Mouse (Mus musculus) neural tube, embryonic 10.5 days (tissue): ENCODE data around the gene Ubtd2.

Source experiments
- DNase-seq: peaks from one replicate; pipeline ENCODE4 v3.0.0-alpha.2; 2017; ENCODE audit warnings: low spot score; ENCODE audit errors: extremely low spot score

Ubtd2 gene

DNA sequence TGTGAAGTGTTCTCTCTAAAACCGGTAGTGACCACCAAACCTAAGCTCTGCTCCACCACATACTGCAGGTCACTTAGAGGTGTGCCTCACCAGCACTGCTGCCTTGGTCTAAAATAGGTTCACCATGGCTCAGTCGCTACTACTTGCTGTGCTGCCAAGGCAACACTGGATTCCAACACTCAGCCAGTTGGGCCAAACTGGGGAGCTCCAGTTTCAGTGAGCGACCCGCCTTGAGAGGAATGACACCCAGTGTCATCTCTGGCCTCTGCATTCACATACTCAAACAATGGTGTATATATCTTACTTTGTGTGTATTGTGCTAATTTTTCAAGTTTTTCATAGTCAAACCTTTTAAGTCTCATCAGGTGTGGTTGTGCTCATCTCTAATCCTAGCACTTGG is 63.6 kb downstream of the Ubtd2 start:
- DNase-seq, result no peak

DNA sequence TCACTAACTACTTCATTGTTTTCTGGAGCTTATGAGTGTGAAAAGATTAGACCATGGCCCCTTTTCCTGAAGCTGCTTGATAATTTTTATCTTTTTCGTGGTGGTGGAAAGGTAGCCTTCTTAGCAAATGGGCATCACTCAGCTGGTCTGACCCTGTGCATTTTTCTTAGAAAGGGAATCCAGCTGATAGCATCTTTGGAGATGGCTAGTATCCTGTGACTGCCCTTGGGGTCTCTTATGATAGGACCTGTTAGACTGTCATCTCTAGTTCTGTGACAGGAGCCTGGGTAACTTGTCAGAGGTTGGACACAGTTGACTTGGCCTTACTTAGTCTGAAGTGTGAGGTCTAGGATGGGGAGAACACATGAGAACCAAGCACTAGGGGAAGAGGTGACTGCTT is 64.2 kb downstream of the Ubtd2 start:
- no peak for DNase-seq

DNA sequence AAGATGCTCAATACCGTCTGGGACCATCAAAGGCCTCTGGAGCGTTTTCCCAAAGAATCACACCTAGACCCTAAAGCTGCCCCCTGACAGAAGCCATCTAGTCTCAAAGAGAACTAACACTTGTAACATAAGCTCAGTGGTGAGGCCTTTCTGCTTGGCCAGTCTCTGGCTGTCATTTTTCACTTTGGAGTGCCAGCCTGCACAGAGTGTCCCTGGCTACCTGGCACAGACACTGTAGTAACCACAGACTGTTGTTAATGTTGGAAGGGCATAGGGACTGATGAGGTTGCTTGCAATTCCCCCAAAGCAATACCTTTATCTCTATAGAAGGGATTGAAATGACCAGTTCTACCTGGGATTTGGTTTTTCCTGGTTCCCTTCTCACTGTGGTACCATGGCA is 66.1 kb downstream of the Ubtd2 start:
- no peak for DNase-seq

DNA sequence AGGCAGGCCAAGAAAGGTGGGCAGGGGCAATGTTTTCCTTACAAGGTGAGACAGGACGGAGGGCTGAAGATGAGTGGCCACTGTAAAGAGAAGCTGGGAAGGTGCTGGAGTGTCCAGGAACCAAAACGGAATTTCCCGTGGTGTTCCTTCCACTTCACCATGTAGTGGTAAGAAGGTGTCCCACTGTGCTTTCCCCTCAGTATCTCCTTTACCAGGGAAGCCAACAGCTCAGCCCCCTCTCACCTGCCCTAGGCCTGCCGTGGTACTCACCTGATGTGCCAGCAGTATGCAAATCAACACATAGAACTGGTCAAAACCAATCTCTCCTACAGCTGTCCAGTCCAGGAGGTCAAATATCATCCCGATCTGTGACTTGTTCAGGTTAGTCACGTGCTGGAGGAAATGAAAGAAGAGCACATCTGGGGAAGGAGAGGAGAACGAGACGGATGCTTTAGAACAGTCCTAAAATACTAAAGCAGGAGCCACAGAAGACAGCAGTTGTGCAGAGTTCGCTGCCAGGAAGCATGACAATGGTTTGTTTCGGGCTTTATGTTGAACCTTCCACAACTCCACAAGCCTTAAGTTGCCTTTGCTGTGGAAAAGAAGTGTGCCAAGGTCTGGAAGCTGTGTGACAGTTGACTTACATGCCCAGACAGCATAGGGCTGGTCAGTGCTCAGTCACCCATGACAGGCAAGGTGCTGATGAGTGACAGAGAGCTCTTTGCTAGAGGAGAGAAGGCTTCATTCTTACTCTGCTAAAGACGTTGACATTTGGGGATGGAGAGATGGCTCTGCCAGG is 69.2 kb downstream of the Ubtd2 start:
- DNase-seq, result no peak

DNA sequence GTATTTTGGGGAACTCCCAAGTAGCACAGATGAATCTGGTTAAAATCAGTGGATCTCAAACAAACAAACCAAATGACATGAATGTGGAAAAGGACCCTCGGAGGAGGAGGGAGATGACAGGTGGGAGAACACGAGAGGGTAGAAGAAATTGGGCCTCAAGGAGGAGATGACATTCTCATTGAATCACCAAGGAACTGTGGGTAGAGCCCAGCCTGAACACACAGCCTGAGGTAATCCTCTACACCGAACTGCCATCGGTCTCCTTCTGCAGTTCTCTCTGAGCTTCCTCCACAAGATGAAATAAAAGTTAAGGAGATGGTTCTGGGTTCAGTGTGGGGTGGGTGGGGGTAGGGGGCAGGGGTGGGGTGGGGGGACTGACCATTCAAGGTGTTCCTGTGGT is 71.8 kb downstream of the Ubtd2 start:
- no peak for DNase-seq

DNA sequence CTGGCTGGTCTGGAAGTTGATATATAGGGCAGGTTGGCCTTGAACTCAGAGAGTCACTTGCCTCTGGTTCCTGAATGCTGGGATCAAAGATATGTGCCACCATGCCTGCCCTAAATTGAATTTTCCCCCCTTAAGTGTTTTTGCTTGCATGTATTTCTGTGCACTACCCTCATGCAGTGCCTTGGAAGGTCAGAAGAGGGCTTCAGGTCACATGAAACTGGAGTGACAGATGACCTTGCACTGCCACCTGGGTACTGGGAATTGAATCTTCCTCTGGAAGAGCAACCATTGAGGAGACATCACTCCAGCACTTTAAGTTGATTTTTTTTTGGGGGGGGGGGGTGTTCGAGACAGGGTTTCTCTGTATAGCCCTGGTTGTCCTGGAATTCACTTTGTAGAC is 75.0 kb downstream of the Ubtd2 start:
- no peak for DNase-seq

DNA sequence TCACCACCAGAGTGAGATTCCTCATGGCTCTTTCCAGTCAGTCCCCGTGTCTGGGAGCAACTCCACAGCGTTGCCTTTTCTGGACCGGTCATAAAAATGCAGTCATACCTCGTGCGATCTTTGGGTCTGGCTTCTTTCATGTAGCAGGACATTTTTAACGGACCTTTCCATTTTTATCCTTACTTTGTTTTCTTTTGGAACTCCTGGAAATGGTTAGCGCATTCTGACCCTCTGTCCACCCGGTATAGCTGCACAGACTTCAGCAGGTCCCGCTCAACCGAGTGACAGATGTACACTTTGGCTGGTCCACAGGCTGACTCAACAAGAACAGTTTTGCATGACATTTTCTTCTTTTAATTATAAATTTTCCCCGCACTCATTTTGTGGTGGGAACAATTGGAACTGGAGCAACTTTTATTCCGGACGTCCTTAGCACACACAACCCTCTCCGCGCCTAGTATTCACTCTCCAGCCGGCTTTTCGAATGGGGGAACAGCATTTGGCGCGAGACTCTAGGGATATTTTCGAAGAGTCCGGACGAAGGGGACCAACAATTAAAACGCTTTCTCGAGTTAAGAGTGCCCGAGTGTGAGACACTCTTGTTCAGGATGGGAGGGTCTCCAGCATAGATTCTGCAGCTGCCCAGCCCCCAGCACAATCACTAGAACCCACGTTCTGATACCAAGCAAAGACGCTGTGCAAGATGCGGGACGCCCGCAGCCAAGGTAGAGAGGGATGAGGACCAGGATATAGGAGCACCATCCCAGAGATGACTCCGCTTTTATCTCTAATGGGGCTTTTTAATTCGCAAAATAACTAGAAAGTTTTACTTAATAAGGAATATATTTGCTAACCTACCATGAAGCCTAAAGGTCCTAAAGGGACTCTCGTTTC is 76.9 kb downstream of the Ubtd2 start, which contains the start of gene Efcab9:
TSS of gene Efcab9 (minus strand) at position 211 of the 894 bp plus-strand sequence.
- DNase-seq, result peak; percentile 45

DNA sequence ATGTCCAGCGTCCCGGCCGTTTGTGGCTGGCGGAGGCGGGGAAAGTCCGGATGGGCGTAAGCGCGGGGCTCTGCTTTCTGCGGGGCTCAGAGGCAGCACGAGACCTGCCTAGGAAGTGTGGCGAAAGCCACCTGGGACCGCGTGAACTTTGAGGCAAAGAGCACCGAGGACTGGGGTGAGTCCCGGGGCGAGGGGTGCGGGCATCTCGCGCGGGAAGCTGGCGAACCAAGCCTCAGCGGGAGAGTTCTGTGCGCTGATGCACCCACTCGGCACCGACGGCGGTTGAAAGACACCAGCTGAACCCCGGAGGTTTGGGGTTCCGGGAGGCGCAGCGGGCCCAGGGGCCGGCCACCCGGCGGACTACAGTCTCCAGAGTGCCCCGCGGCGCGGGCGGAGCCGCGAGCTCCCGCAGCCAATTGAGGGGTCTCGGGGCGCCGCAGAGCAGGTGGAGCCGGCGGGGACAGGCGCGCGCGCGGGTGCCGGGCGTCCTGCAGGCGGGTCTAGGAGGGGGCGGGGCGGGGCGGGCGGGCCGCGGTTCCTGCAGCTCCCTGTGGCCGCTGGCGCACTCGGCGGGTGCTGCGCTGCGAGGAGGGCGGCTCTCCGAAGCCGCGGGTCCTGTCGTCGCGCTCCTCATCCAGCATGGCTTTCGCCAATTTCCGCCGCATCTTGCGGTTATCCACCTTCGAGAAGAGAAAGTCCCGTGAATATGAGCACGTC is 77.8 kb downstream of the Ubtd2 start, which contains the start of gene Stk10:
TSS of gene Stk10 (plus strand) at position 541 of the 717 bp plus-strand sequence.
- peak; percentile 86 for DNase-seq

DNA sequence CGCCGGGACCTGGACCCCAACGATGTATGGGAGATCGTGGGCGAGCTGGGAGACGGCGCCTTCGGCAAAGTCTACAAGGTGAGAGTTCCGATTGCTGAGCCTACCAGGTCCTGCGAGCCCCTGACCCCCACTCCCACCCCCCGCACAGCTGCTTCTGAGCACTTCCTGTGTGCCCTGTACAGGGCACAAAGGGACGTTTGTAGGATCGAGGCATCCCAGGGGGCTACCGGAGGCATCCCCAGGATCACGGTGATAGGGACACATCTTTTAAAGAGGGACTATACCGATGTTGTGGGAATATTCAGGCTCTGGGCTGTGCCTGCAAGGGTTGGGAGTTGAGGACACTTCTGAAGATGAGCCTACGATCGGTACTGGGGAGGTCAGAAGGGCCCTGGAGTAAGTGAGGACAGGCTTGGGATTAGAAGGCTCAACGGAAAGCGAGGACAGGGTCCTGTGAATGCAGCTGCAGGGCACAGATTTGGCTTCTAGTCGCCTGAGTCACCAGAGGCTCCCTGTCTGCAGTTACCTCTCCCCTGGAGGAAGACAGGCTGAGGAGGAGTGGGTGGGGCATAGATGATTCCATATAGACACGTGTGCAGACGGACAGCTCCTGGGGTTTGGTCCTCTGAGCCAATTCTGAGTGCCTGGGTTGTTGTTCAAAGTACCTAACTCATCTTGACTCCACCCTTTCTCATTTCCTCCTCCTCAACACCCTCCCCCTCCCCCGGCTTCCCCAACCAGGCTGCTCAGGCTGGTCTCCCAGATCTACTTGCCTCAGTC is 78.5 kb downstream of the Ubtd2 start:
- DNase-seq, result peak; percentile 41

DNA sequence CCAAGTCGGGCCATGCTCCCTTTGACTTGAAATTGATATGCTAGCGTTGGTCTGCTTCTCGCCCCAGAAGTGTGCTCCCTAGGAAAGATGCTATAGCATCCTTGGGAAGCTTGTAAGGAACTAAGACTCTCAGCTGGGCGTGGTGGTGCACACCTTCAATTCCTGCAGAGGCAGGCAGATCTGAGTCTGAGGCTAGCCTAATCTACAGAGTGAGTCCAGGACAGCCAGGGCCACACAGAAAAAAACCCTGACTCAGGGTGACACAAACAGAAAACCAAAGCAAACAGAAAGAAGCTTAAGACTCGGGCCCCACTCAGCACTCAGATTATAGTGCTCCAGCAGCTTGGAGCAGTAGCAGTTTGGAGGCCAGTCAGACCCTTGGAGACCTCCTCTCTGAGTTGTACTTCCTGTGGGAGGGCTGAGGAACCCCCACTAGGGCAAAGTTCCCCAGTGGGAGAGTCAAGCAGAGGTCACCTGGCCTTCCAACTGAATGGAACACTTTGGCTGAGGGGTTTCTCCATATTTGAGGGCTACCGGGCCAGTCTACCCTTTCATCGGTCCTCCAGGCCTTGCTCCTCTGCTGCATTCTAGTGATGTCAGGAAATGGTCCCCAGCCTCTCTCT is 79.4 kb downstream of the Ubtd2 start:
- DNase-seq, result no peak

DNA sequence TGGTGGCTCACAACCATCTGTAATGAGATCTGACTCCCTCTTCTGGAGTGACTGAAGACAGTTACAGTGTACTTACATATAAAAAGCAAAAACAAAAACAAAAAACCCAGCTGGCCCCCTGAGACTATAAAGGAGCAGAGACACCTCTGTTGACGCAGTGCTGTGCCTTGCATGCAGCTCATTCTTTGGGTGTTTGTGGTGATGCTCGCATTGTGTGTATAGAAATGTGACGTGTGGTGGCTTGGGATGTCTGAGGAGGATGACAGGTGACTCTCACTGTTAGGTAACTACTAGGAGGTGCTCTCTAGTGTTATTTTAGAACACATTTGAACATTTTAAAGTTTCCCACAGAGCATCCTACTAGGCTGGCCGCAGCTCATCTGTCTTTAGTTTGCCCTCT is 80.5 kb downstream of the Ubtd2 start:
- no peak for DNase-seq

DNA sequence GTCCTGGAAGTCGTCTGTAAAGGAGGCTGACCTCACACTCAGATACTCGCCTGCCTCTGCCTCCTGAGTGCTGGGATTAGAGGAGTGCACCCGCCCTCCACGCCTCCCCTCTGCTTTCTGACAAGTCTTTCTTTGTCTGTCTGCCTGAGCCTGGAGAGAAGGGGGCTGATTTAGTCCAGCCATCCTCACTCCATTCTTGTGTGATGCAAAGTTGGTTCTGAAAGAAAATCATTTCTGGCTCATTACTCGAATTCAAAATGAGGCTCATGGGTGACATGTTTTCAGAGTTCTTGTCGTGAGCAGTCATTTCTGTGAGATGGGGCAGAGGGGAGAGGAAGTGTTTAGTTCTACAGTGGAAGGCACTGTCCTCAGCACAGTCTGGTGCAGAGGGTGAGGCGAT is 81.8 kb downstream of the Ubtd2 start:
- peak; percentile 53 for DNase-seq

DNA sequence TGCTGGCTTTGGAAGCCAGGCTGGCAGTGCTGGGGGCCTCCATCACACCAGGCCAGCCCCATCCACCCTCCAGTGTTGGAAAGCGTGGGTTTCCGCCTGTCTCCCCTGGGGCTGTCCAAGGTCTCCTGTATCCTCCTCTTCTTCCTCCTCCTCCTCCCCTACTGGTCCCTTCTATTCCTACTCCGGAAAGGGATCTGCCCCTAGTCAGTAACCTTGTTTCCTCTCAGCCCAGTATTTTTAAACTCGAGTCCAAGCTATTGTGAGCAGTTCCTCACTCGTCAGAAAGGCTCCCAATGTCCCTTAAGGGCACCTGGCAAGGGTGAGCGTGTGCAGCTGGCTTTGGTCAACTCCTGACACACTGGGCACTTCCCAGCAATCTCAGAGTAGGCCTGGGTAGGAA is 83.3 kb downstream of the Ubtd2 start:
- DNase-seq, result no peak

DNA sequence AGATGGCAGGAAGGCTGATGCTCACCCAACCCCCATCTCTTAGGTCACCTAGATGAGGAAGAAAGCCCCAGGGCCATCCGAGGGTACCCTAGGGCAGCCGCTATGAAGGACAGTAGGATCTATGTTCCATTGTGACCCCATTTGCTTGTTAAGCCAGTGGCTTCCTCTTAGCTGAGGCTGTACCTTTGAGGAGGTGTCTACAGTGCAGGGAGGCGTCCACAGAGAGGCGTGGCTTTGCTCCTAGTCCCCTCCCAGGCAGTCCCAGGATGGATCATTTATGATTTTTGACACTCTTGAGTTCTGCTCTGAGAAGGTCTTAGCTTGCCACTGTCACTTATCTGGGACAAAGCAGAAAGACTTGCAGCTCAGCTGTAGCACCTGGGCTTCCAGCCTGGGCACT is 83.7 kb downstream of the Ubtd2 start:
- no peak for DNase-seq

DNA sequence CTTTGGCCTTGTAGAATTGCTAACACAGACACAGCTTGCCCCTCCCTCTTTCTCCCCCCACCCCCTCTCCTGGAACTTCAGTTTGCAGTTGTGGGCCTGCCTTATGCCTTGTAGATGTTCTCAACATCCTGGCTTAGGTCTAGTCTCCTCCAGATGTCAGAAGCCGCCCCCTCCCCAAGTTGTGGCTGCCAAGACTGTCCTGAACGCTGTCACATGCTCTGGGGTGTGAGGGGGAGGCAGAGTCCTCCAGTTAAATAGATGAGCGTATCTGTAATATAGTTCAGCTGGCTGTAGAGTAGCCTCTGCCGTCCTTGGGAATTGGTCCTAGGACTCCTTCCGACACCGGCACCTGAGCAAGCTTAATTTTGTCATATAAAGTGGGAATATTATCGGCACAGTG is 84.5 kb downstream of the Ubtd2 start:
- DNase-seq, result no peak

DNA sequence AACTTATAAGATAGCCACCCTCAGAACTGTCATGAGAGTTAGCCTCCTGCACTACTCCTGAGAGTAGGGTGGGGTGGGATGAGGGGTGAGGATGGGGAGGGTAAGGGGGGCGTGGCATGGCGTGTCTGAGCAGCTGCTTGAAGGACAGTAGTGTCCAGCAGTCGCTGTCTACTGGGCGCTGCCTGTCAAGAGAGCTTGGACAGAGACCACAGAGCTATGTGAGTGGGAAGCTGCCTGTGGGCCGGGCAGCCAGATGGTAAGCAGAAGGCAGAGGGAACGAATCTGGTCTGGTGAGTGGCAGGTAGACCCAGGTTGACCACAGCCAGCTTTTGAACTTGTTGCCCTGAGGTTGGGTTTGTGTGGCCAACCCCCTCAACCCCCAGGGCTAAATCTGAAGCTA is 85.3 kb downstream of the Ubtd2 start:
- DNase-seq, result no peak

DNA sequence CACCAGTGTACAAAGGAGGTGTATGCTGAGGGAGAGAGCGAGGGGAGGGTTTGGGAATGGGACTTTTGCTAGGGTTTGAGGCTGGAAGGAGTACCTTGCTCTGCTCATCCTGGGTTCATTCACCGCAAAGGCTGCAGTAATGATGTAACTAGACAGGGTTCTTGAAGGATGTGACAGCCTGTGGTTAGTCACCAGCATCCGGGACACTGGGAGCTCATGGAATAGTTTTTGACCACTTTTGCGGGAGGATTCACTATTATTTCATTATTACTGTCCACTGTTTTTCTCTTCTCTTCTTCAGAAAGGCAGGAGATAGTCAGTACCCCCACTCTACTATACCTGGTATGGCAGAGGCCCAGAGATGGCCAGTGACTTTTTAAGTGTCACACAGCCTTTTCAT is 87.0 kb downstream of the Ubtd2 start:
- no peak for DNase-seq

DNA sequence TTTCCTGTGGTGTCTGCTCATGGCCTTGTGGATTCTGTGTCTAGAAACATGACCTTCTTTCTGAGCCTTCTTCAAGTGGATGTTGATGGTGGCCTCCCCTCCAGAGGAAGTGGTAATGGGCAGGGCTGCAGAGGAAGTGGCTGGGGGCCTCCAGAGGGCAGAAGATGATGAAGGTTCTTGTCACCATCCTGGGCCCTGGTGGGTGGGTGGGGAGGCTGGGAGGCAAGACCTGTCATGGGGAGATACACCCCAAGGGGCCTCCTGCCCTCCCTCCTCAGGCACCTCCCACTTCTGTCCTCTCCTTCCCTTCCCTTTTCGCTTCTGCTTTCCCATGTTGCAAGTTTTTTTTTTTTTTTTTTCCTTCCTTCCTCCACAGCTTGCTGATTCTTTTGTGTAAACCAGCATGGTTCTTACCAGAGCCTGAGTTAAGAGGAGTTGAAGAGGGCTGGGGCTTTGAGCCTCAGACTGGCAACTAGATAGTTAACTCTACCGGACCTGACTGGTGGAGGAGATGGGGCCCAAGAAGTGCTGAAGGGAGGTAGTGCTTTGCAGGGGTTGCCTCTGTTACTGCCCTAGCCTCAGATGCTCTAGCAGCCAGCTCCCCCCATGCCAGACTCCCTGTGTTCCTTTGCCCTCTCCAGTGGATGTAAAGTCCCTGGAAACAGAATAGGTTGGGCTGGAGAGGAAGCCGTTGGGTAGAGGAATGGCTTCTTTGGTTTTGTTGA is 87.7 kb downstream of the Ubtd2 start:
- no peak for DNase-seq

DNA sequence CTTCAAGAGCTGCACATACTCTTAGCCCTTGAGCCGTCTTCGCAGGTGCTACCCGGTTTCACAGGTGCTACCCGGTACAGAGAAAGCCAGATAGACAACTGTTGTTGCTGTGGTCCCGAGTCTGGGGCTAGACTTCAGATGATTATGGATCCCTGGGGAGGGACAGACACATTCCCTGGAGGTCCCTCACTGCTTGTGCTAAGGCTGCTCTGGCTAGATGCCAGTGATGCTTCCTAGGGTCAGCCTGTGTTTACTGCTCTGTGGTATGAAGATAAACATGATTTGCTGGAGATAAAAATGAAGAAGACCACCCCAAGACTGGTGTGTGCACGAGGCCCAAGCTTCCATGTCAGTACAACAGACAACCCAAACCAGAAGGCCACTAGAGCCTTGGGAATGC is 88.9 kb downstream of the Ubtd2 start:
- no peak for DNase-seq

DNA sequence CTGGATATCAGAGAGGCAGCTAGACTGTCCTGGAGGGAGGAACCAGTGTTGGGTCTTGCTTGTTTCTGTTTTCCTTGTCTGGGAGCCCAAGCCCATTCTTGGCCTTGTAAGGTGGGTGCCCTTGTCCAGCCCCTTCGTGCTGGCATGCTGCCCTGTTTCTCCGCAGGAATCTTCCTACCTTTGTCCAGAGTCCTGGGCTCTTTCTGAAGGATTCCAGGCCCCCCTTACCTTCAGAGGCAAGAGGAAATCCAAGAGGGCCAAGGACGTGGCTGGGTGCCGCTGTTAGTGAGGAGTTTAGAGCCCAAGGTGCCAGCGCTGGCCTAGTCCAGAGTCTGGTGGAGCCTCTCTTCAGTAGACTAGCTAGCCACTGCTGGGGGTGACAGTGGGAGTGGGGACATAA is 89.3 kb downstream of the Ubtd2 start:
- DNase-seq, result no peak
